Mouse (Mus musculus) hindbrain, embryonic 15.5 days (tissue): ENCODE data around the gene Sbf1. TPM values are rescaled to one million over a fixed set of nuclear protein-coding genes. Genes with fewer than 3 reads are reported as not detected.

ENCODE experiments used
- ATAC-seq: fragments of 200-750 bp; cut with Nextera tagmentation; 2 replicates; pipeline ENCODE4 v1.8.0; 2017; ENCODE audit warnings: low read depth, moderate number of reproducible peaks, moderate TSS enrichment; ENCODE audit not compliant: low FRiP score
- H3K27ac ChIP-seq: fragments of 300-500 bp; sonication (generic); replicated peaks from 2 replicates; pipeline ENCODE4 v1.5.1; 2015; ENCODE audit warnings: mild to moderate bottlenecking, inconsistent platforms
- H3K27me3 ChIP-seq: fragments of 300-500 bp; sonication (generic); 2 replicates; pipeline ENCODE4 v1.6.1; 2015; ENCODE audit warnings: control low read depth, inconsistent platforms
- H3K36me3 ChIP-seq: fragments of 300-500 bp; sonication (generic); 2 replicates; pipeline ENCODE4 v1.6.1; 2015; ENCODE audit warnings: control low read depth, inconsistent platforms
- H3K4me1 ChIP-seq: fragments of 300-500 bp; sonication (generic); replicated peaks from 2 replicates; pipeline ENCODE4 v1.6.1; 2015; ENCODE audit warnings: control low read depth, inconsistent platforms
- H3K4me2 ChIP-seq: fragments of 300-500 bp; sonication (generic); 2 replicates; pipeline ENCODE4 v1.6.1; 2015; ENCODE audit warnings: moderate library complexity, mild to moderate bottlenecking, inconsistent platforms
- H3K4me3 ChIP-seq: fragments of 300-500 bp; sonication (generic); 2 replicates; pipeline ENCODE4 v1.5.1; 2015; ENCODE audit warnings: mild to moderate bottlenecking, inconsistent platforms
- H3K9ac ChIP-seq: fragments of 300-500 bp; sonication (generic); 2 replicates; pipeline ENCODE4 v1.6.1; 2015; ENCODE audit warnings: inconsistent platforms
- H3K9me3 ChIP-seq: fragments of 300-500 bp; sonication (generic); 2 replicates; pipeline ENCODE4 v1.6.1; 2016; ENCODE audit warnings: control low read depth, inconsistent platforms
- WGBS: fragments of 180-500 bp; shearing (Covaris S2); methylation state at CpG from one replicate; pipeline ENCODE4 v1.1.7; 2015; 5-methylcytosine and 5-hydroxymethylcytosine counted together
- polyA plus RNA-seq: library from polyadenylated mRNA; unstranded; fragments of >200 nt; fragmentation: Nextera tagmentation; extraction: Ambion mirVana; gene quantifications from 2 replicates; pipeline ENCODE4 v1.2.1, GENCODE M21; 2015

Gene Sbf1
- polyA plus RNA-seq, 1 experiment from 2014 or later, result 102 TPM

GRCm38 (mm10) chr15:89314107-89314506 lies 1.0 kb downstream of the Sbf1 start:
- Histone ChIP-seq H3K4me1 (peaks cover 52% of the 10 kb centered on the region), H3K27me3 (no peaks in the 10 kb centered on the region), H3K4me3 (peak overlapping the region; percentile 99), H3K9me3 (no peaks in the 10 kb centered on the region), H3K9ac (peak overlapping the region; percentile 96), H3K27ac (no peak overlapping the region; the same call in 1 of the 2 replicates), H3K36me3 (no peaks in the 10 kb centered on the region), H3K4me2 (peak overlapping the region; percentile 94)
- ATAC-seq, result no peak
- WGBS, result 30% methylated on average over 3 of the region's 3 CpGs

- Histone ChIP-seq H3K4me3 (peak overlapping the region; percentile 99; the same call in 1 of the 2 replicates), H3K9me3 (no peaks in the 10 kb centered on the region), H3K36me3 (no peaks in the 10 kb centered on the region), H3K27ac (no peak overlapping the region), H3K4me2 (peak overlapping the region; percentile 94), H3K9ac (no peak overlapping the region), H3K4me1 (peaks cover 52% of the 10 kb centered on the region), H3K27me3 (no peaks in the 10 kb centered on the region)
- ATAC-seq, result no peak
- WGBS, result 86% methylated on average over 4 of the region's 4 CpGs
Measured at GRCm38 (mm10) chr15:89313359-89313758, 1.8 kb downstream of the Sbf1 start.

DNA sequence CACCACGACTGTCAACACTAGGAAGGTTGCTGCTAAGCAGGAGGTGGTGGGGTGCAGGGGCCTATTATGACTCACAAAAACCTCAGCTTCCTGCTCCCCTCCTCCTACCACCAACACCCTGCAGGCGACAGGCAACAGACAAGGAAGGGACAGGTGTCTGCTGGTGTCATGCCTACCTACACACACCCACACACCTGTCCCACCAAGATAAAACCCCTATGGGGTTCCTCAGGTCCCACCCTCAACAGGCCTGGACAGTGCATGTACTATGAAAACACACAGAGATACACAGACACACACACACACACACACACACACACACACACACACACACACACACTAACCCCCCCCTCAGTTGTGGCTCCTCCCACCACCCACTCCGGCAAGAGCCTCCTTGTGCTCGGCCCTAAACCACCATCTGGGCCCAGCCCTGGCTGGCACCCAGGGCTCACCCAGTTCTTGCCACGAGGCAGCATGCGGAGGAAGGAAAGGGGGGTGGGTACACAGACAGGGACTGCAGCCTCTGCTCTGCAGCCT lies 5.1 kb downstream of the Sbf1 start:
- Histone ChIP-seq H3K27ac (no peak overlapping the region), H3K9ac (no peak overlapping the region), H3K9me3 (no peaks in the 10 kb centered on the region), H3K4me1 (peaks cover 48% of the 10 kb centered on the region), H3K4me2 (no peak overlapping the region), H3K4me3 (no peak overlapping the region), H3K27me3 (no peaks in the 10 kb centered on the region), H3K36me3 (peaks cover 20% of the 10 kb centered on the region)
- WGBS, result 66% methylated on average over 6 of the region's 6 CpGs
- no peak for ATAC-seq

DNA sequence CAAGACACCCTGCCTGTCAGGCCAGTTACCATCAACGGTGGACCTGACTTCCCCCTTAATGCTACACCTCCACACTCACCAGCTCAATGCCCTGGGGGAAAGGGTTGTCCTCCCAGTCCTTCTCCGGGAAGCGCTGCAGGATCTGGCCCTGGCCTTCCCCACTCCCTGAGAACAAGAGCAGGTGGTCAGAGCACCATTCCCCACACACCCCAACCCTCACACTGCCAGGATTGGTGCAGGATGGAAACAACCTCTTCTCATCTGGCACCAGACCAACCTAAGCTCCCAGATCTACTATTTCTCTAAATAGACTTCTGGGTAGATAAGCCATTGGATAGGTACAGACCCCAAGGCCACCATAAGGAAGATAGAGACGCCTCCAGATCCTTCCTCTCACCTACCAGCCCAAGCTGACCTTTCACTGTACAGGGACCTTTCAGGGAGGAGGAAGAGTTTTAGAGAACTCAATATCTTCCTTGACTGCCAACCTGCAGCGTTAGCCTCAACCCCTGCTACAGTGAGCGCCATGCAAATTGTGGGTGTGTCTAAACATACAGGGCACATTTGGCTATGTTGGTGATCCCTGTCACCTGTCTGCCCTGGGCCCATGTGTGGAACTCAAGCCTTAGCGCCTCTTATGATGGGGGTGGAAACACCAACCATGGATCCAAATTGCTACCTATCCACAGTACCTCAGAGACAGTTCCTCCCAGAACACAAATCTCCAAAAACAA lies 6.5 kb downstream of the Sbf1 start:
- peaks cover 33% of the 10 kb centered on the region for H3K36me3 ChIP-seq
- H3K4me1 ChIP-seq, result peaks cover 37% of the 10 kb centered on the region
- H3K27ac ChIP-seq, result no peak overlapping the region
- WGBS, result 89% methylated on average over 7 of the region's 7 CpGs
- no peak overlapping the region for H3K9ac ChIP-seq
- H3K9me3 ChIP-seq, result no peaks in the 10 kb centered on the region
- H3K4me3 ChIP-seq, result no peak overlapping the region
- ATAC-seq, result no peak
- no peak overlapping the region for H3K4me2 ChIP-seq
- H3K27me3 ChIP-seq, result no peaks in the 10 kb centered on the region

DNA sequence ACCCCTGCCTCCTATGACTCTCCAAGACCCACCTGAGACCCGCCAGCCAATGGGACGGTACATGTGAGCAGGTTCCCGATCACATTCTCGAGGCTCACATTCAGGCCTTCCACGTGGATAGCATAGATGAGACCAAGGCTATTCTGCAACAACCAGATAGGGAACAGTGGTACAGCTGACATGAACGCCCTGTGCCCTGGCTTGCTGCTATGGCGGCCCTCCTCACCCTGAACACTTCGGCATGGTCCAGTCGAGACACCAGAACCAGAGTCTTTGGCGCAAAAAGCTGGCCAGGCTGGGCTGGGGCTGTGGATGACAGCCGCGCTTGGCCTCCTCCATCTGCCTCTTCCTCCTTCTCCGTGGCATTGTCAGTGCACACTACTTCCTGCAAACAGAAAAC lies 7.7 kb downstream of the Sbf1 start:
- H3K27me3 ChIP-seq, result no peaks in the 10 kb centered on the region
- H3K9ac ChIP-seq, result no peak overlapping the region
- peaks cover 26% of the 10 kb centered on the region for H3K4me1 ChIP-seq
- WGBS, result 95% methylated on average over 13 of the region's 13 CpGs
- H3K36me3 ChIP-seq, result peaks cover 44% of the 10 kb centered on the region
- H3K9me3 ChIP-seq, result no peaks in the 10 kb centered on the region
- H3K27ac ChIP-seq, result no peak overlapping the region
- no peak overlapping the region for H3K4me3 ChIP-seq
- ATAC-seq, result no peak
- no peak overlapping the region for H3K4me2 ChIP-seq

DNA sequence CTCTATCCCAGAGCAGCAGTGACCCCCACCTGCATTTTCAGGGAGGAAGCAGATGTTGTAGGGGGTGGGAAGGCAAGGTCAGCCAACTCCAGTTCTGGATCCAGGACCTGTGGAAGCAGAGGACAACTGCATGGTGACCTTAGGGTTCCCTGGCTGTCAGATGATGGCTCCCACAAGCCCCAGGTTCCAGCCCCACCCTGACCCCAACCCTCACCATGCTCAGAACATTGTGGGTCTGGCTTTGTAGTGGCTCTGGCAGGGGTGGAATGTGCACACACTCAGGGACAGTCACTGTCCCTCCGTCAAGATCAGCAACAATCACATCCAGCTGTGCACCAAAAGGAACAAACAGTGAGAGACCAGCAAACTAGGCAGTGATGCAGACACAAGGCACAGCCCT lies 9.1 kb downstream of the Sbf1 start:
- WGBS, result 67% methylated on average over 1 of the region's 1 CpGs

DNA sequence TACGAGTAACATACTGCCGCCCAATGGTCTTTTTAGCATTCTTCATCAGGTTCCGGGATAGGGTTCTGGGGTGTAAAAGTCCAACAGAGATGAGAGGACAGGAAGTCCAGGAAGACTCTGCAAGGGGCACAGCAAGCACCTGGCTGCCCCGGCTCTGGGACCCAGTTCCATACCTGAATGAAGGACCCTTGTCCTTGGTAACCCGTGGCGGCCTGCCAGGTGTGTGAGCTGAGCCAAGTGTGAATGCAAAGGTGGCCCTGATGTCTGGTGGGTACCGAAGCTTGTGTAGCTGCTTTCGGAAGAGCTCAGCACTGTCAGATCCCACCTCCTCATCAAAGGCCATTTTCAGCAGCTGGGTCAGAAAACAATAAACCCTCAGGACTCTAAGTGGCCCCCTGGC lies 14.5 kb downstream of the Sbf1 start:
- ATAC-seq, result no peak
- H3K4me3 ChIP-seq, result no peak overlapping the region
- WGBS, result 94% methylated on average over 8 of the region's 8 CpGs
- H3K27me3 ChIP-seq, result no peaks in the 10 kb centered on the region
- peaks cover 77% of the 10 kb centered on the region for H3K36me3 ChIP-seq
- H3K27ac ChIP-seq, result no peak overlapping the region
- H3K9ac ChIP-seq, result no peak overlapping the region
- no peaks in the 10 kb centered on the region for H3K9me3 ChIP-seq
- H3K4me2 ChIP-seq, result no peak overlapping the region
- H3K4me1 ChIP-seq, result no peaks in the 10 kb centered on the region

More for the DNA sequence above, 9.1 kb downstream of the Sbf1 start:
- ATAC-seq, result no peak
- Histone ChIP-seq H3K27me3 (no peaks in the 10 kb centered on the region), H3K4me1 (peaks cover 12% of the 10 kb centered on the region), H3K9ac (no peak overlapping the region), H3K36me3 (peaks cover 59% of the 10 kb centered on the region), H3K27ac (no peak overlapping the region), H3K4me2 (no peak overlapping the region), H3K4me3 (no peak overlapping the region), H3K9me3 (no peaks in the 10 kb centered on the region)

- WGBS, result 90% methylated on average over 13 of the region's 13 CpGs
- no peaks in the 10 kb centered on the region for H3K4me1 ChIP-seq
Measured at GRCm38 (mm10) chr15:89300180-89300579, 14.9 kb downstream of the Sbf1 start.

GRCm38 (mm10) chr15:89297695-89298094 lies 17.4 kb downstream of the Sbf1 start:
- Histone ChIP-seq H3K4me2 (no peak overlapping the region), H3K9me3 (no peaks in the 10 kb centered on the region), H3K36me3 (peaks cover 78% of the 10 kb centered on the region), H3K27me3 (no peaks in the 10 kb centered on the region), H3K4me1 (no peaks in the 10 kb centered on the region), H3K4me3 (no peak overlapping the region), H3K27ac (no peak overlapping the region), H3K9ac (no peak overlapping the region)
- WGBS, result 90% methylated on average over 2 of the region's 2 CpGs
- ATAC-seq, result no peak

More at GRCm38 (mm10) chr15:89300180-89300579, 14.9 kb downstream of the Sbf1 start:
- H3K4me2 ChIP-seq, result no peak overlapping the region
- no peaks in the 10 kb centered on the region for H3K9me3 ChIP-seq
- peaks cover 77% of the 10 kb centered on the region for H3K36me3 ChIP-seq
- H3K4me3 ChIP-seq, result no peak overlapping the region
- no peak overlapping the region for H3K9ac ChIP-seq
- H3K27me3 ChIP-seq, result no peaks in the 10 kb centered on the region
- no peak for ATAC-seq
- no peak overlapping the region for H3K27ac ChIP-seq

- no peak overlapping the region for H3K4me3 ChIP-seq
- 83% methylated on average over 1 of the region's 1 CpGs for WGBS
- H3K4me1 ChIP-seq, result no peaks in the 10 kb centered on the region
- H3K27me3 ChIP-seq, result no peaks in the 10 kb centered on the region
- no peak overlapping the region for H3K4me2 ChIP-seq
- no peak overlapping the region for H3K27ac ChIP-seq
- peaks cover 76% of the 10 kb centered on the region for H3K36me3 ChIP-seq
- ATAC-seq, result no peak
- no peak overlapping the region for H3K9ac ChIP-seq
- H3K9me3 ChIP-seq, result no peaks in the 10 kb centered on the region
Measured at GRCm38 (mm10) chr15:89296465-89296864, 18.6 kb downstream of the Sbf1 start.

DNA sequence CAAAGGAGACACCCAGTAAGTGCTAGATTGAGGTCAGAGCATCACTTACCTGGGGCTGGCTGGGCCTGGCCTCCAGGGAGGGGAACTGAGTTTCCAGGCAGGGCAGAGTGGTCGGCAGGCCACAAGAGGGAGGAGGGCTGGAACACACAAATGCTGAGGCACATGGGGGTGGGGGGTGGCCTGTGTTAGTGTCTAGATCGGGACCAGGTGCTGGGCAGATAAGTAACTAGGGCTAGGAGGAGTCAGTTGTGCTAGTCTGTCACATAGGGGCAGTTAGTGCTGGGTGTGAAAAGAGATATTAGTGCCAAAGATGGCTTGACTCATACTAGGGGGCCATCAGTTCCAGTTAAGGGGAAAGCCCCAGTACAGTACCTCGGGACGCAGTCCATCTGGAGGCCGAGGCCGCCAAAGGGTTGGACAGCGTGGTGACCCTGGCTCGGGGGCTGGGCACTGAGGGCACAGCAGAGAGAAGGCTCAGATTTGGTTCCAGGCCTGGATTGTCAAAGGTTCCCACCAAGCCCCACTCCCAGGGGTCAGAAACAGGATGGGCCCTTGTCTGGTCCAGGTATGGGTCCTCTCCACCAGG lies 19.4 kb downstream of the Sbf1 start:
- Histone ChIP-seq H3K4me3 (no peak overlapping the region), H3K27ac (no peak overlapping the region), H3K9ac (no peak overlapping the region), H3K36me3 (peaks cover 71% of the 10 kb centered on the region), H3K9me3 (no peaks in the 10 kb centered on the region), H3K4me1 (no peaks in the 10 kb centered on the region), H3K4me2 (no peak overlapping the region), H3K27me3 (no peaks in the 10 kb centered on the region)
- no peak for ATAC-seq
- 94% methylated on average over 8 of the region's 8 CpGs for WGBS

DNA sequence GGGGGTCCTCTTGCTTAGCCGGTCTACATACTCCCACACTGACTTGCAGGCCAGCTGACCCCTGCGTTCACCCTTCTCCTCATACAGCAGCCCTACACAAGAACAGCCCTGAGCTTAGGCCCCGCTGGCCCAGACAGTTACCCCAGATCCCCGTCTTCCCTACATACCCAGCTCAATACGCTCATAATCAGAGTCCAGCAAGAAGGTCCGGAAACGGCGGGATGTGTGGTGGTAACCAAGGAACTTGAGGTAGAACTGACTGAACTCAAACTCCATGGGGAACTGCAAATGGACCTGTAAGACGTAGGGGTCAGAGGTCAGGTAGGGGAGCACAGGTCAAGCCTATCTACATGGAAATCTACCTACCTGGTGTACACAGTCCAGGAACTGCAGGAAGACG lies 21.3 kb downstream of the Sbf1 start:
- WGBS, result 93% methylated on average over 10 of the region's 10 CpGs
- Histone ChIP-seq H3K36me3 (peaks cover 73% of the 10 kb centered on the region), H3K9ac (no peak overlapping the region), H3K9me3 (no peaks in the 10 kb centered on the region), H3K27ac (no peak overlapping the region), H3K4me1 (no peaks in the 10 kb centered on the region), H3K4me3 (no peak overlapping the region), H3K4me2 (no peak overlapping the region), H3K27me3 (no peaks in the 10 kb centered on the region)
- no peak for ATAC-seq
